Mouse (Mus musculus): ENCODE measurements around the gene Slc37a1.

The Slc37a1 gene

DNA sequence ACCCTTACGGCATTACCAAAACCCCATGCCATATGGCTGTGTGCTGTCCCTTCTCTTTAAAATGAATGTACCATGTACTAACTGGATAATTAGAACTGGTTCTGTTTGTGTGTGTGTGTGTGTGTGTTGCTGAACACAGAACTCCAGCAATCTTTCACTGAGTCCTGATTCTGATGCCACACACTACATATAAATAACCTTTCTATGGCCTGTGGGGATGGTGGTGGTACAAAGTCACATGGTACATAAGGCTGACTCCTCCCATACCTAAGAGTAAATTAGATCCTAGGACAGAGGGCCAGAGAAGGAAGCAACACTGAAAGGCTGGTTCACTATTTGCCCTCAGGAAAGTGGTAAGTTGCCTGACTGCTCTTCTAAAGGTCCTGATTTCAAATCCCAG is at the start of gene Slc37a1:
TSS of gene Slc37a1 (plus strand) at position 301 of the 400 bp plus-strand sequence.
- ATAC-seq (ENCODE audit: insufficient number of reproducible peaks, low FRiP score, low TSS enrichment) = no peak

GRCm38 (mm10) chr17:31238234-31239020 is 48.2 kb upstream of the Slc37a1 start:
- no peak for ATAC-seq (ENCODE audit: insufficient number of reproducible peaks, low FRiP score, low TSS enrichment)

DNA sequence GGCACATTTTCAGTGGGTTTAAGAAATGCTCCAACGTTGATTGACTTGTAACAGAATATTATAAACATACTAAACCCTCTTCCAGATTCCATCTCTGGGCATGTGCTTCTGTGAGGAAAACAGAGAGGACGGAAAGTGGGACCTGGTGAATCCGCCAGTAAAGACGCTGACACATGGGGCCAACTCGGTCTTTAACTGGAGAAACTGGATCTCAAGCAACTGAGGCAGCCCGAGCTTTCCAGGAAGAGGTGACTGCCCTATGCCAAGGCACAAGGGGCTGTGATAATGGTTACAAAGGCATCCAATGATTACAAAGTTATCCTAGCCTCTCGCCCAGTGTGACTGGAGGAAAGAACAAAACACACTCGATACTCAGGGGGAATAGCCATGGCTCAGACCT is 45.4 kb upstream of the Slc37a1 start:
- no peak for ATAC-seq (ENCODE audit: insufficient number of reproducible peaks, low FRiP score, low TSS enrichment)

DNA sequence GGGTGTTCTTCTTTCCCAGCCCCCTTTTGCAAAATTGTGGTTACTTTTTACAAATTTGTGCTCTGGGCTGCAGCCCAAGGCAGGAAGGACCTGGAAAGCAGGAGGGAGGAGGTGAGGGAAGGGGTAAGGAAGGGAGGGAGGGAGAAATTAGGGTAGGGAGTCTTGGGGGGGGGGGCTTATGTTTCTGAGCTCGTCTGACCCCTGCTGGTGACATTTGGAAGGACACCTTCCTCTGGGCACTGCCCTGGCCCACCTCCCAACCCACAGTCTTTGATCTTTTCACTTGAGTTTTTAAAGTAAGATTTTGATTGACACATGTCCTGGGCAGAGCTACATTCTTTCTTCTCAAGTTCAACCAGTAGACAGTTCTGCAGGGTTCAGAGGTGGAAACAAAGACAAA is 43.8 kb upstream of the Slc37a1 start:
- no peak for ATAC-seq (ENCODE audit: insufficient number of reproducible peaks, low FRiP score, low TSS enrichment)

GRCm38 (mm10) chr17:31245321-31245720 is 41.3 kb upstream of the Slc37a1 start:
- no peak for ATAC-seq (ENCODE audit: insufficient number of reproducible peaks, low FRiP score, low TSS enrichment)

DNA sequence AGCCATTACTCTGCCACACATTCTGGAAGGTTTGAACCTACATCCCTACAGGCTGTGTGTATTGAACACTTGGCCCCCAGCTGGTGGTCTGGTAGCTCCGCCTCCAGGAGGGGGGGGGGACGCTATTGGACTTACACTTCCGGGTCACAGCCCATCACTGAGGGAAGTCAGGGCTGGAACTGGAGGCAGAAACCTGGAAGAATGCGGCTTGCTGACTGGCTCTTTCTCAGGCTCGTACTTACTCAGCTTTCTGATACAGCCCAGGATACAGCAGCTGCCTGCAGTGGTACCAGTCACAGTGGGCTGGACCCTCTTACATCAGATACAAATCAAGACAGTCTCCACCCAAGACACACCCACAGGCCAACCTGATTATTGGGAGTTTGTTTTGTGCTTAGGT is 39.4 kb upstream of the Slc37a1 start:
- no peak for ATAC-seq (ENCODE audit: insufficient number of reproducible peaks, low FRiP score, low TSS enrichment)

DNA sequence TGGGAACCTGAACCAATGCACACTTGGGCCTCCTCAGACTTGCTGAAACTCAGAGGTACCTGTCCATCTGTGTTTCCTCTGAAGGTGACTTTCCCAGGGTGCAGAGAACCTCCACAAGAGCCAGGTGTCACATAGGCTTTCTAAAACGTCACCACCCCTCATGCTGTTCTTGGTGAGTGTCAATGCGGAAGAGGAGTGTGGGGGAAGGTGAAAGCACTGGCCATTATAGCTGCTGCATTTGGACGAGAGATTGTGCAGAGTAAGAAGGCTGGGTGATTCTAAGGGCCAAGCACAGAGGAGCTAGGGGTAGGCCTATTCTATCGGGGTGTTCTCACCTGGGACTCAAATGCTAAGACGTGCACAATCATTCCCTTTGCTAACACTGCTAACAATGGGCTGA is 32.6 kb upstream of the Slc37a1 start:
- ATAC-seq (ENCODE audit: insufficient number of reproducible peaks, low FRiP score, low TSS enrichment) = no peak

- ATAC-seq (ENCODE audit: insufficient number of reproducible peaks, low FRiP score, low TSS enrichment) = peak; percentile 95
These were observed 32.1 kb upstream of the Slc37a1 start for GRCm38 (mm10) chr17:31254463-31254931.

DNA sequence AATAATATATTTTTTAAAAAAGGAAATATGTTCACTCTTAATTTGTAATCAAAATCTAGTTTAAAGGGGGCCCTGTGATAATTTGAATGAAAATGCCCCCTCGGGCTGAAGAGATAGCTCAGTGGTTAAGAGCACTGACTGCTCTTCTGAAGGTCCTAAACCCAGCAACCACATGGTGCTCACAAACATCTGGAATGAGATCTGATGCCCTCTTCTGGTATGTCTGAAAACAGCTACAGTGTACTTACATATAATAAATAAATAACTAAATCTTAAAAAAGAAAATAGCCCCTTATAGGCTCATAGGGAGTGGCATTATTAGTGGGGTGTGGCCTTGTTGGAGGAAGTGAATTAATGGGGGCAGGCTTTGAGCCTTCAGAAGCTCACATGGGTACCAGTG is 29.4 kb upstream of the Slc37a1 start:
- no peak for ATAC-seq (ENCODE audit: insufficient number of reproducible peaks, low FRiP score, low TSS enrichment)

DNA sequence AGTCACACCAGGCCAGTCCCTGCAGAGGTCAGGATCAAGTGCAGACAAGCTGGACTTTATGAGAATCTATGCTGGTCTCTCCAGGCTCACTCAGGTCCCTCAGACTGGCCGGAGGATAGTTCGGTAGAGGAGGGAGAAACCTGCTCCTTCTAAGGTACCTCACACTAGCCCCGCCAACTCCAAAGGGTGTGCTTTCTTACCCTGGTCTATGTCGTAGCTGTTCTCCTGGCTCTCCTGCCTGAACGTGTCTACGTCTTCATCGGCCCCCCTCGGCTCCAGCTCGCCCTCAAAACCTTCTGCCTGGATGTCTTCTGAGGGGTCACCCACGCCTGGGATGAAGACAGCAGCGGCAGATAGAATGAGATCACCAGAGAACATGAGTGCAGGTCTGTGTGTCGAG is 28.7 kb upstream of the Slc37a1 start:
- ATAC-seq (ENCODE audit: insufficient number of reproducible peaks, low FRiP score, low TSS enrichment) = no peak

- no peak for ATAC-seq (ENCODE audit: insufficient number of reproducible peaks, low FRiP score, low TSS enrichment)
These were observed 28.2 kb upstream of the Slc37a1 start for GRCm38 (mm10) chr17:31258310-31258865.

DNA sequence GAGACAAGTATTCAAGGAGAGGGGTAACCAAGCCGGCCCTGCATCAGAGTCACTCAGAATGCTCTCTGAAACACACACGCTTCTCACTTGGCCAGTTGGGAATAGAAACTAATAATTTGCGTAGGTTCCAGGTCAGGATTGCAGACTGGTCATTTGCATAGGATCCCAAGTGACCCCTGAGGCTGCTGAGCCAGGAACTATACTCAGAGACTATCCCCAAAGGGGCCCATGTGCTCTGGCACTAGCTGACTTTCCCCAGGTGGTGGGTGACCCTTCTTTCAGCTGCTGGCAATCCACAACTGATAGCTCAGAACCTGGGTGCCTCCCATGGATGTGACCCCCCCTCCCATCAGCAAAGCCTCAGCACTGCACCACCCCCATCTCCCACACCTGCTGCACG is 27.4 kb upstream of the Slc37a1 start:
- no peak for ATAC-seq (ENCODE audit: insufficient number of reproducible peaks, low FRiP score, low TSS enrichment)

- ATAC-seq (ENCODE audit: insufficient number of reproducible peaks, low FRiP score, low TSS enrichment) = no peak
These were observed 26.8 kb upstream of the Slc37a1 start for GRCm38 (mm10) chr17:31259825-31260224.

DNA sequence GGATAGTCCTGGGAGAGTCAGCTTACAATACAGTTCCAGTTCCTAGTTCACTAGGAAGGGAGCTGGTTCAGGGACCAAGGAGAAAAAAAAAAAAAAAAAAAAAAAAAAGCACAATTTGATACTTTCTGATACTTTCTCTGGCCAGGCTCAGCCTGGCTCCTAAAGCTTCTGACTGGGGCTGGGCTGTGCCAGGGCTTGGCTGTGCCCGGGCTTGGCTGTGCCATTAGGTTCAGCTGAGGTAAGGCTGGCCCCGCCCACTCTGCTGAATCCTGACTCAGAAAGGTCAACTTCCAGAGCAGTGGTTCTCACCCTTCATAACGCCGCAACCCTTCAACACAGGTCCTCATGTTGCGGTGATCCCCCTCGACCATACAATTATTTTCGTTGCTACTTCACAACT is 26.2 kb upstream of the Slc37a1 start:
- ATAC-seq (ENCODE audit: insufficient number of reproducible peaks, low FRiP score, low TSS enrichment) = no peak

- ATAC-seq (ENCODE audit: insufficient number of reproducible peaks, low FRiP score, low TSS enrichment) = no peak
These were observed 25.2 kb upstream of the Slc37a1 start for GRCm38 (mm10) chr17:31261352-31261751.

GRCm38 (mm10) chr17:31262715-31263114 is 23.9 kb upstream of the Slc37a1 start:
- no peak for ATAC-seq (ENCODE audit: insufficient number of reproducible peaks, low FRiP score, low TSS enrichment)

GRCm38 (mm10) chr17:31263770-31264169 is 22.8 kb upstream of the Slc37a1 start:
- ATAC-seq (ENCODE audit: insufficient number of reproducible peaks, low FRiP score, low TSS enrichment) = no peak

- ATAC-seq (ENCODE audit: insufficient number of reproducible peaks, low FRiP score, low TSS enrichment) = no peak
These were observed 22.2 kb upstream of the Slc37a1 start for GRCm38 (mm10) chr17:31264372-31264771.

GRCm38 (mm10) chr17:31265171-31265572 is 21.4 kb upstream of the Slc37a1 start:
- ATAC-seq (ENCODE audit: insufficient number of reproducible peaks, low FRiP score, low TSS enrichment) = no peak

DNA sequence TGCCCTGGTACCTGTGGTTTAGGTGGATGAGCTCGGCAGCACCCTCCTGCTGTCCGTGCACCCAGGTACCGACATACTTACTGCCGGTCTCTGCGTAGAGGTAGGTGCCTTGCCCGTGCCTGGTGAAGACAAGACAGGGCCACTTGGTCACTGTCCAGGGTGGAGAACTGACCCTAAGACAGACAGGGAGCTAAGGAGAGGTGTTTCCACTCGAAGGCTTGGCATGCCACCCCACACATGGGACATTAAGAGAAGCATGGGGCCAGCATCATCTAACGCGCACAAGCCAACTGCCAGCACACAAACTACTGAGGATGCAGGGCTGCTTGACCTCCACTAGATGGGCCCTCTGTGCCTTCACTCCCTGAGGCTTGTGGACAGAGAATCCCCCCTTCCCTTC is 20.8 kb upstream of the Slc37a1 start:
- no peak for ATAC-seq (ENCODE audit: insufficient number of reproducible peaks, low FRiP score, low TSS enrichment)

- ATAC-seq (ENCODE audit: insufficient number of reproducible peaks, low FRiP score, low TSS enrichment) = no peak
These were observed 20.2 kb upstream of the Slc37a1 start for GRCm38 (mm10) chr17:31266321-31266950.

DNA sequence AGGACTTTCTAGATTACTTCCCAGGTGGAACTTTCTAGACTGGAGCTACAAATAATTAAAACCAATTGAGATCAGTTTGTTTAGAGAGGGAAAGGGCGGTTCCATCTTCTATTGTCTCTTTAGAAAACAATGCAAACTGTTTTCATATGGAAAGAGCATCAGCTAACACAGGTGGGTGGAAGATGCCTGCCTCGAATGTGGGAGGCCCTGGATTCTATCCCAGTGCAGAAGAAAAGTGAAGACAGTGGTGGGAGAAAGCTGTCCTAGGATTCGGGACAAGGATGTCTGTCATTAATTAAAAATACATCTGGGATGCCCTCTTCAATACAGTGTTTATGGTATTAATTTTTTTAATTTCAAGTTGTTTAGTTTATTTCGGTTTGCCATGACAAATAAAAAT is 19.5 kb upstream of the Slc37a1 start:
- no peak for ATAC-seq (ENCODE audit: insufficient number of reproducible peaks, low FRiP score, low TSS enrichment)
